ENCODE assay signal across 15 mouse cellular contexts in the genomic region with DNA sequence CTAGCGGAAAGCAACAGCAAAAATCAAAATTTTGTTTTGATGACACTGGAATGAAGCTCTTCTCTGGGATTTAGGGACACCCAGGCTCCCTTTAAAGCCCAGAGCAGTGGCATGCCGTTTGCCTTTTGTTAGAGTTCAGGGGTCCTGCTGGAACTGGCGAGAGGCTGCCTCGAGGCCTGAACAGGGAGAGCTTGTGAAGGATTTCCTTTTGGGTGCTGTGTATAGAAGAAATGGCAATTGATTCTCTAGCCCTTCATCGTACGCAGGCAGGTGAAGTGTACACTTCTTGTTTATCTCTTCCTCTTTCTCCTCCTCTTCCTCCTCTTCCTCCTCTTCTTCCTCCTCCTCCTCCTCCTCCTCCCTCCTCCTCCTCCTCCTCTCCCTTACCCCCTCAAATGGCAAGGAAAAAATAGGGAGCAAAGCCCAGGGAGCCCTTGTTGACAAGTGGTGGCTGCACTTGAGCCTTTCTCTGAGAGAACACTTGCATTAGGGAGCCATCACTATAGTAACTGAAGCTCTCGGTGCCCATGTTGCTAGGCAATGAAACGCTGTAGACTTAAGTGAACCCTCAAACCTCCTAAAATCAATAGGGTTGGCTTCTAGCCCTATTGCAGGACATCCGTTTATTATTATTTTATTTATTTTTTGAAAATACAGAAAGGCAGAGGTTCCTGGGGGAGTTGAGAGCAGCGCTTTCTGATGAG.
DNase-seq lines count a peak whose midpoint lies in the region; ATAC-seq lines count a peak whose summit lies in the region.
"Had no signal": no experiment of that assay in that cellular context is flagged by ENCODE, and none has a peak within 500 bp of the region (broad histone marks: within the 10 kb centered on the region; RNA-seq: fewer than 3 reads in every experiment).

No protein-coding gene starts in this region.

- no peak overlapping the region for H3K9ac ChIP-seq in neural tube, embryonic 12.5 days
- H3K9ac ChIP-seq in midbrain, embryonic 11.5 days (ENCODE audit: low read length), result no peak overlapping the region
- H3K9ac ChIP-seq: limb, embryonic 15.5 days had no signal

- ATAC-seq in neural tube, embryonic 12.5 days (ENCODE audit: low FRiP score, low read depth), result 0 out of 2 replicates have a peak, but pooled peaks have one; percentile 54
- peak; percentile 68; the same call in 1 of the 2 replicates for ATAC-seq in midbrain, embryonic 11.5 days (ENCODE audit: low FRiP score)

- peaks cover 9% of the 10 kb centered on the region; the same call in 1 of the 2 replicates for H3K36me3 ChIP-seq in neural tube, embryonic 12.5 days
- no peaks in the 10 kb centered on the region for H3K36me3 ChIP-seq in midbrain, embryonic 11.5 days (ENCODE audit: control insufficient read depth, insufficient read depth, low read length)

- 70% methylated on average over 10 of the region's 10 CpGs for WGBS in neural tube, embryonic 12.5 days
- WGBS in midbrain, embryonic 11.5 days, result 63% methylated on average over 10 of the region's 10 CpGs

- no peak overlapping the region for H3K27ac ChIP-seq in neural tube, embryonic 12.5 days
- H3K27ac ChIP-seq in midbrain, embryonic 11.5 days (ENCODE audit: low read depth, low read length), result peak overlapping the region; percentile 30; the same call in 1 of the 2 replicates
- H3K27ac ChIP-seq: limb, embryonic 15.5 days had no signal

- H3K9me3 ChIP-seq in neural tube, embryonic 12.5 days, result no peaks in the 10 kb centered on the region
- no peaks in the 10 kb centered on the region for H3K9me3 ChIP-seq in midbrain, embryonic 11.5 days (ENCODE audit: control insufficient read depth, low read length)
- H3K9me3 ChIP-seq: limb, embryonic 15.5 days; megakaryocyte, embryonic 14.5 days had no signal

- DNase-seq in embryo, embryonic 11 days, result peak; percentile 4
- no peak for DNase-seq in embryo, embryonic 10.5 days (ENCODE audit: low spot score)
- no peak for DNase-seq in neural tube, embryonic 10.5 days (ENCODE audit: extremely low spot score, low spot score)
- DNase-seq in midbrain, embryonic 11.5 days (ENCODE audit: low spot score, missing footprints), result no peak
- DNase-seq in telencephalon, adult 2 months (ENCODE audit: low read depth, low spot score), result peak; percentile 29
- no peak for DNase-seq in heart, adult 8-10 months (ENCODE audit: low spot score)
- DNase-seq in cerebellum, postnatal 25 days, result no peak
- DNase-seq: cerebellum, adult 9-11 months; gastrocnemius, postnatal 36 days; kidney, postnatal 14 days; retina, postnatal 1 day; spleen, adult 18-20 months had no signal

- no peaks in the 10 kb centered on the region for H3K27me3 ChIP-seq in neural tube, embryonic 12.5 days (replicated peaks)
- no peaks in the 10 kb centered on the region for H3K27me3 ChIP-seq in midbrain, embryonic 11.5 days (ENCODE audit: control insufficient read depth, insufficient read depth, low read length)
- H3K27me3 ChIP-seq: limb, embryonic 15.5 days; megakaryocyte, embryonic 14.5 days had no signal

- H3K4me2 ChIP-seq in neural tube, embryonic 12.5 days (replicated peaks), result no peak overlapping the region
- H3K4me2 ChIP-seq in midbrain, embryonic 11.5 days, result no peak overlapping the region
- H3K4me2 ChIP-seq: limb, embryonic 15.5 days had no signal

- no peak overlapping the region for H3K4me3 ChIP-seq in neural tube, embryonic 12.5 days
- no peak overlapping the region for H3K4me3 ChIP-seq in midbrain, embryonic 11.5 days (ENCODE audit: low read depth, low read length)
- H3K4me3 ChIP-seq: limb, embryonic 15.5 days; megakaryocyte, embryonic 14.5 days had no signal

- H3K4me1 ChIP-seq in neural tube, embryonic 12.5 days, result no peaks in the 10 kb centered on the region
- 0 out of 2 replicates have a peak, but pooled peaks cover 2% of the 10 kb centered on the region for H3K4me1 ChIP-seq in midbrain, embryonic 11.5 days (ENCODE audit: control insufficient read depth, insufficient read depth, low read length)
- H3K4me1 ChIP-seq: limb, embryonic 15.5 days; megakaryocyte, embryonic 14.5 days had no signal

Comparison
In these comparisons a context has a peak if more than half of its experiments do, and no peak if none do; other contexts are left out.
1. DNase-seq: peak in embryo, embryonic 11 days (single experiment) and telencephalon, adult 2 months (single experiment); none in embryo, embryonic 10.5 days (single experiment), neural tube, embryonic 10.5 days (single experiment), midbrain, embryonic 11.5 days (single experiment), heart, adult 8-10 months (single experiment) and cerebellum, postnatal 25 days (0 of 2).